Mouse (Mus musculus): Measurements from ENCODE around the gene Sorcs3. TPM values are rescaled to one million over a fixed set of nuclear protein-coding genes. Genes with fewer than 3 reads are reported as not detected.

The Sorcs3 gene
- polyA plus RNA-seq, 1 experiment from 2014 or later: 5.9 TPM

DNA sequence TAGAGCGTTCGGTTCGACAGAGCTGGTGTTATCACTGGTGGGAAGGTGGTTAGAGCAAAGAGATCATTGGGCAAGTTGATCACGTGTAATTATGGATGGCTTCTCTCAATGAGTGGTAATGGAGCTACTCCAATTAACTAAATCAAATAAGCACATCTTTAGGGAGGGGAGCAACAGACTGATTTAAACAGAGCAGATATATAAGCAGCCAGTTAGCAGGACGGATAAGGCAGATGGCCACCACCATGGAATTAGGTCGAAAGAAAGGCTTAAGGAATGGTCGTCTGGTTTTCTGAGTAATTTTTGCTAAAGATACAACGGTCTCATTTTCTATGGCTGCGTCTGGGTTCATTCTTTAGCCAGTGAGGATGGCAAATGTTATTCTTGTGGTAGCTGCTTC lies 549.3 kb downstream of the Sorcs3 start:
- WGBS: 83% methylated on average over 9 of the region's 9 CpGs

DNA sequence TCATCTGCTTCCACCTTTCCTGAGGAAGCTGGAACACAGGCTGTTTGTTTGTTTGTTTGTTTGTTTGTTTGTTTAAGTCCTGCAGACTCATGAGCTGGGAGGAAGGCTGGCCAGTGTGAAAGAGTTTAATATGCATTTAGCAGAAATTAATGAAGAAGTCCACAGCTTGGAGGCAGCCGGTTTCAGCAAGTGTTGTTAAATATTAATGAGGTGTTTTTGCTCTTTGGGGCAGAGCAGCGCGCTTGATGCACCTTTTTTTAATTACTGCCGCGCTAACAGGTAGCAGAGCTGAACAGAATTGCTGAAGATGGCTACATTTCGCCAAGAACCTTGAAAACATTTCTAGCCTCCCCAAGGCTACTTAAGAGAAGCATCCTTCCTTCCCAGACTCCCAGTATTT lies 551.0 kb downstream of the Sorcs3 start:
- no peak overlapping the region for H3K4me3 ChIP-seq (ENCODE audit: low read depth, low read length)
- no peak overlapping the region for H3K4me2 ChIP-seq (ENCODE audit: low read depth)
- H3K4me1 ChIP-seq (ENCODE audit: control insufficient read depth, insufficient read depth, low read length): no peaks in the 10 kb centered on the region
- WGBS: 84% methylated on average over 6 of the region's 6 CpGs
- H3K27ac ChIP-seq (ENCODE audit: low read depth, low read length): no peak overlapping the region
- H3K27me3 ChIP-seq (ENCODE audit: control insufficient read depth, insufficient read depth, low read length): no peaks in the 10 kb centered on the region
- H3K9me3 ChIP-seq (ENCODE audit: control insufficient read depth, low read length): no peaks in the 10 kb centered on the region
- ATAC-seq (ENCODE audit: insufficient read depth, low FRiP score, low TSS enrichment) (no peak), DNase-seq (ENCODE audit: low spot score) (no peak)
- H3K9ac ChIP-seq (ENCODE audit: low read length): no peak overlapping the region
- H3K36me3 ChIP-seq (ENCODE audit: control insufficient read depth, insufficient read depth, low read length): no peaks in the 10 kb centered on the region

More for the DNA sequence above, 549.3 kb downstream of the Sorcs3 start:
- no peaks in the 10 kb centered on the region for H3K4me1 ChIP-seq (ENCODE audit: control insufficient read depth, insufficient read depth, low read length)
- H3K4me2 ChIP-seq (ENCODE audit: low read depth): no peak overlapping the region
- no peaks in the 10 kb centered on the region for H3K9me3 ChIP-seq (ENCODE audit: control insufficient read depth, low read length)
- no peak overlapping the region for H3K27ac ChIP-seq (ENCODE audit: low read depth, low read length)
- no peak overlapping the region for H3K4me3 ChIP-seq (ENCODE audit: low read depth, low read length)
- no peaks in the 10 kb centered on the region for H3K27me3 ChIP-seq (ENCODE audit: control insufficient read depth, insufficient read depth, low read length)
- ATAC-seq (ENCODE audit: insufficient read depth, low FRiP score, low TSS enrichment) (no peak), DNase-seq (ENCODE audit: low spot score) (no peak)
- no peak overlapping the region for H3K9ac ChIP-seq (ENCODE audit: low read length)
- no peaks in the 10 kb centered on the region for H3K36me3 ChIP-seq (ENCODE audit: control insufficient read depth, insufficient read depth, low read length)

DNA sequence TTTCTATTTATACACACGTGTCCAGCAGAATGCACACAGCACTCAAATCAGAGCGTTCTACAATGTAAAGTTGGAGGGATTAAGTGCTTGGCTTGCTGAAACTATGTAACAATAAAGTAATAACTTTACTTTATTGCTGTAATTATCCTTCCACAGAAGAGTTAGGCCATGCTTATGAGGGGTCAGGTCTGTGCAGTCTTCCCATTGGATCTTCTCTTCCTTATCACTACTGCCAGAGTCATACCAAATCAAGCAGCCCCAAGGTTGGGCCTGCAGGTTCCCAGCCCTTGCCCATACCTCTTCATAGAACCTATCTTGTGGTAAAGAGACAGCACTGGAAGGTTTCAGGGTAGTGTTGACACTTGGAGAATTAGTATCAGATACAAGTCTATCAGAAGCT lies 560.7 kb downstream of the Sorcs3 start:
- DNase-seq (ENCODE audit: low spot score): no peak

DNA sequence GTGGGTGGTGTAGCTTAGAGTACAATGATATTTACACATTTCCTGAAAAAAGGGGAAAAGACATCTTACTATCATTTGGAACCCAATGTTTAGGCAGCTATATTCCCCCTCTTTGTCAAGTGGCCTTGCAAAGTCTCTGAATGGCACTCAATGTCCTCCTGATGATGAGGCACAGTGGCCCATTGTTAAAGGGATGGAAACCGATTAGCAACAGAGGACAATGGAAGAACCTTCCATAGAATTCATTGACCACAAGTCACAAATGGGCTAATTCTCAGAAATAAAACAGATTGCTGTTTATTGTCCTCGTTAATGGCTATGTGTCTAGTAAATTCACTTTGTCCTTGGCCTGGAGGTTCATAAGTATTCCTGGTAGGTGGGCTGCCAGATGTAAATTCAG lies 565.7 kb downstream of the Sorcs3 start:
- H3K36me3 ChIP-seq (ENCODE audit: control insufficient read depth, insufficient read depth, low read length): no peaks in the 10 kb centered on the region
- DNase-seq (ENCODE audit: low spot score): no peak

More for the DNA sequence above, 560.7 kb downstream of the Sorcs3 start:
- H3K36me3 ChIP-seq (ENCODE audit: control insufficient read depth, insufficient read depth, low read length): no peaks in the 10 kb centered on the region
- no peak overlapping the region for H3K4me2 ChIP-seq (ENCODE audit: low read depth)
- H3K9me3 ChIP-seq (ENCODE audit: control insufficient read depth, low read length): no peaks in the 10 kb centered on the region
- H3K9ac ChIP-seq (ENCODE audit: low read length): no peak overlapping the region
- WGBS: 93% methylated on average over 2 of the region's 2 CpGs
- no peak overlapping the region for H3K27ac ChIP-seq (ENCODE audit: low read depth, low read length)
- H3K27me3 ChIP-seq (ENCODE audit: control insufficient read depth, insufficient read depth, low read length): no peaks in the 10 kb centered on the region
- no peak for ATAC-seq (ENCODE audit: insufficient read depth, low FRiP score, low TSS enrichment)
- H3K4me1 ChIP-seq (ENCODE audit: control insufficient read depth, insufficient read depth, low read length): no peaks in the 10 kb centered on the region
- no peak overlapping the region for H3K4me3 ChIP-seq (ENCODE audit: low read depth, low read length)

DNA sequence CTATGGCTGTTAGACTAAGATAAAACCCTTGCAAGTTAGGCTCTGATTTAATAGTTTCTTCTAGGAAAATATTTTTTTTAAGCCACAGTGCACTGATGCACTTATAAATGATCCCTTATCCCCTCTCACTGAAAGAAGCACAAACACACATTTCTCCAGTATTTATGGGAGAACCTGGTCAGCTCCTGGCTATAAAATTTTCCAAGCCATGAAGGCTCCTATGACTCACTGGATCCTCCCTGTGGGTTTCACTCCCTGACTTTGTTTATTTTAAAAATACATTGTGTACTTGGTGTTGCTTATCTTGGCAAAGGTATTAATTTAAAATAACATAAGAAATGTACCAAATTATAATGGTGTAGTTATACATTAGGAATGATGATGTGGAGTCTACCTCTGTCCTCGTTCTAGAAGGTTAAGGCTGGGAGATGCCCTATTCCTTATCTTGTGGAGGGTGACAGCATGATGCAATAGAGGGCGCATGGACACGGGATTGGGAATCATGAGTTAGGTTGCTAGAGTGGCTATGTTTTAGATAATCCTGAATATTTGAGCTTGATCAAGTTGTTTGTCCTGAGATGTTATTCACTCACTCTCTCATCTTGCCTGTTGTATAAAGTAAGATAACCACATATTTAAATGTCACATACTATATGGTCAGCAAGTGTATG lies 573.4 kb downstream of the Sorcs3 start:
- Histone ChIP-seq H3K9ac (ENCODE audit: low read length) (no peak overlapping the region), H3K9me3 (ENCODE audit: control insufficient read depth, low read length) (no peaks in the 10 kb centered on the region), H3K4me3 (ENCODE audit: low read depth, low read length) (no peak overlapping the region), H3K4me1 (ENCODE audit: control insufficient read depth, insufficient read depth, low read length) (no peaks in the 10 kb centered on the region), H3K27ac (ENCODE audit: low read depth, low read length) (no peak overlapping the region), H3K36me3 (ENCODE audit: control insufficient read depth, insufficient read depth, low read length) (no peaks in the 10 kb centered on the region), H3K4me2 (ENCODE audit: low read depth) (no peak overlapping the region), H3K27me3 (ENCODE audit: control insufficient read depth, insufficient read depth, low read length) (no peaks in the 10 kb centered on the region)
- DNase-seq (ENCODE audit: low spot score) (no peak), ATAC-seq (ENCODE audit: insufficient read depth, low FRiP score, low TSS enrichment) (no peak)
- 94% methylated on average over 3 of the region's 3 CpGs for WGBS

More for the DNA sequence above, 565.7 kb downstream of the Sorcs3 start:
- Histone ChIP-seq H3K4me1 (ENCODE audit: control insufficient read depth, insufficient read depth, low read length) (no peaks in the 10 kb centered on the region), H3K4me2 (ENCODE audit: low read depth) (no peak overlapping the region), H3K4me3 (ENCODE audit: low read depth, low read length) (no peak overlapping the region), H3K27me3 (ENCODE audit: control insufficient read depth, insufficient read depth, low read length) (no peaks in the 10 kb centered on the region), H3K27ac (ENCODE audit: low read depth, low read length) (no peak overlapping the region), H3K9me3 (ENCODE audit: control insufficient read depth, low read length) (no peaks in the 10 kb centered on the region), H3K9ac (ENCODE audit: low read length) (no peak overlapping the region)
- no peak for ATAC-seq (ENCODE audit: insufficient read depth, low FRiP score, low TSS enrichment)
- WGBS: 36% methylated on average over 2 of the region's 2 CpGs

DNA sequence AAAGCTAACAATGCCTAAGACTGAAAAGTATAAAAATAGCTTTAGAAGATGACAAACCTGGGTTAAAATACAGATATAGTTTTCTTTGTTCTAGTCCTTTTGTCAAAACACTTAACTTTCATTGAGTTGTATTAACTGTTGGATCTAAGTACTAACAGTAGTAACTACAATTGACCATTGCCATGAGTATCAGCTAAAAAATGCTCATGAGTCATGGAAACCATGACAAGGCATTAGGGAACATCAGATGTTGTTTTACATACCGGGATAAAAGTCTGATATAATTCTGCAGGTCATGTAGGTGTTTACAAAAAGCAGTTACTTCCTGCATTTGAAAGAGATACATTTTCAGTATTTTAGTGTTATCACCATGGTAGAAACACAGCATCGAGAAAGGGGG lies 575.0 kb downstream of the Sorcs3 start:
- H3K4me3 ChIP-seq (ENCODE audit: low read depth, low read length): no peak overlapping the region
- no peaks in the 10 kb centered on the region for H3K27me3 ChIP-seq (ENCODE audit: control insufficient read depth, insufficient read depth, low read length)
- no peaks in the 10 kb centered on the region for H3K9me3 ChIP-seq (ENCODE audit: control insufficient read depth, low read length)
- WGBS: 92% methylated on average over 2 of the region's 2 CpGs
- DNase-seq (ENCODE audit: low spot score) (no peak), ATAC-seq (ENCODE audit: insufficient read depth, low FRiP score, low TSS enrichment) (no peak)
- no peaks in the 10 kb centered on the region for H3K36me3 ChIP-seq (ENCODE audit: control insufficient read depth, insufficient read depth, low read length)
- H3K9ac ChIP-seq (ENCODE audit: low read length): no peak overlapping the region
- H3K4me1 ChIP-seq (ENCODE audit: control insufficient read depth, insufficient read depth, low read length): no peaks in the 10 kb centered on the region
- H3K4me2 ChIP-seq (ENCODE audit: low read depth): no peak overlapping the region
- no peak overlapping the region for H3K27ac ChIP-seq (ENCODE audit: low read depth, low read length)

DNA sequence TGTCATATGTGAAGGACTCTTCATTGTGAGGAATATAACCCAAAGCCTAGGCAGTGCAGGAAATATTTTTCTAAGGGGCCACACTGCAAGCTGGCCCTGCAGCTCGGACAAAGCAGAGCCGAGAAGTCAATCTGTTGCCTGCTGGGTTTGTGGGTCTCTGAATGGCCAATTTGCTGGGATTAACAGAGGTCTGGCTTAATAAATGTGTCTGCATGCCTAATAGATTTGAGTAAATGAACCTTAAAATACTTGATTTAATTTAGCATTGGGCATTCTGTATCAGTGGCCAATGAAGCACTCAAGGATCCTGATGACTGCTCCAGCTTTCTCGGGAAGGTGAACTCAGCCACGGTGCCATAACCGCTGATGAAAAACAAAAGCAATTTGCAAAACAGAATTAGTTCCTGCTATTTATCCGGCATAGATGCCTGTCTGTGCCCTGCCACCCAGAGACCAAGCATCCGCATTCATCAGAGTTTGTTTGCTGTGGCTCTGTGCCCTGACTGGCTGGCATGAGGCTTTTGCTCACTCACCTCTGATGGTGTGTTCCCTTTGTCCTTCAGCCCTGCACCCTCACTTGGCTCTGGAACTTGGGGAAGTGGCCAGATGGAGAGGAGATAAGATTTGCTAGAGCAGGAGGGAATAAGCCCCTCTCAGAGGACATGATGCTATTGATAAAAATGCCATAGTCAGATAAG lies 576.3 kb downstream of the Sorcs3 start:
- H3K4me3 ChIP-seq (ENCODE audit: low read depth, low read length): no peak overlapping the region
- no peaks in the 10 kb centered on the region for H3K9me3 ChIP-seq (ENCODE audit: control insufficient read depth, low read length)
- no peak for ATAC-seq (ENCODE audit: insufficient read depth, low FRiP score, low TSS enrichment)
- no peak overlapping the region for H3K4me2 ChIP-seq (ENCODE audit: low read depth)
- DNase-seq (ENCODE audit: low spot score): peak; percentile 21
- no peaks in the 10 kb centered on the region for H3K4me1 ChIP-seq (ENCODE audit: control insufficient read depth, insufficient read depth, low read length)
- H3K27me3 ChIP-seq (ENCODE audit: control insufficient read depth, insufficient read depth, low read length): no peaks in the 10 kb centered on the region
- H3K9ac ChIP-seq (ENCODE audit: low read length): no peak overlapping the region
- 65% methylated on average over 7 of the region's 7 CpGs for WGBS
- no peaks in the 10 kb centered on the region for H3K36me3 ChIP-seq (ENCODE audit: control insufficient read depth, insufficient read depth, low read length)
- no peak overlapping the region for H3K27ac ChIP-seq (ENCODE audit: low read depth, low read length)

DNA sequence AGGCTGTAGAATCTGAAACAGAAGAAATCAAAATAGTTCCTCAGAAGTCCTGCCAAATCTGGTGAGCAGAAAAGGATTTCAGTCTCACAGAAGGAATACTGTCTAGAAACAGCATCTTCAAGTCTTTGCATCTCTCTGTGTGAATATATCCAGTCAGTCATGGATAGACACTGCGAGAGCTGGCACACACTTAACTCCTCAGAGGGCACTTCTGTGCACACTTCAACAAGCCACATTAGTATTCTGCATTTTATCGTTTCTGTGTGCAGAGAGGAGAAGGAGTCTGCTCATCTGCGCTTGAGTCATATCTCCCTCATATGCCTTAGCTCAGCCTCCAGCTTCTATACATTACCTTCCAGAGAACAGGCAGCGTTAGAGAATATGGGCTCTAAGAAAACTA lies 581.4 kb downstream of the Sorcs3 start:
- 90% methylated on average over 4 of the region's 4 CpGs for WGBS
- Histone ChIP-seq H3K4me3 (ENCODE audit: low read depth, low read length) (no peak overlapping the region), H3K4me2 (ENCODE audit: low read depth) (no peak overlapping the region), H3K4me1 (ENCODE audit: control insufficient read depth, insufficient read depth, low read length) (no peaks in the 10 kb centered on the region), H3K9ac (ENCODE audit: low read length) (no peak overlapping the region), H3K27me3 (ENCODE audit: control insufficient read depth, insufficient read depth, low read length) (no peaks in the 10 kb centered on the region), H3K27ac (ENCODE audit: low read depth, low read length) (no peak overlapping the region), H3K9me3 (ENCODE audit: control insufficient read depth, low read length) (no peaks in the 10 kb centered on the region), H3K36me3 (ENCODE audit: control insufficient read depth, insufficient read depth, low read length) (no peaks in the 10 kb centered on the region)
- DNase-seq (ENCODE audit: low spot score) (no peak), ATAC-seq (ENCODE audit: insufficient read depth, low FRiP score, low TSS enrichment) (no peak)

DNA sequence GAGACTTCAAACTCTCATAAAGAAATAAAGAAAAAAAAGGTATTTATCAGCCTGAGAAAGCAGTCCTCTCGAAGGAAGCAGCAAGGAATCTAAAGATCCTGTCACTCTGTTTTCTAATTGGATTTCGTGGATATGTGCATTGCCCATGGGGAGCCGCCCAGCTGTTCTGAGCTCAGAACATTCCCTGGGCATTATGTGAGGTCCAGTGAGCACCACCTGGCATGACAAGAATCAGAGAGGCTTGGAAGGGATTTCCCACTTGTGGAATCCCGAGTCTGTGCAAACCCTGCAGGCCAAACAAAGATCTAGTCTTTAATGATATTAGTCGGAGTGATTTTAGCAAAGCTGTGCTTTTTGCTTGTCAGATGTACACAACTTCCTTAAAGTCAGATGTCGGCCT lies 598.7 kb downstream of the Sorcs3 start:
- 64% methylated on average over 6 of the region's 6 CpGs for WGBS
- H3K36me3 ChIP-seq (ENCODE audit: control insufficient read depth, insufficient read depth, low read length): no peaks in the 10 kb centered on the region
- H3K27me3 ChIP-seq (ENCODE audit: control insufficient read depth, insufficient read depth, low read length): no peaks in the 10 kb centered on the region
- no peak overlapping the region for H3K9ac ChIP-seq (ENCODE audit: low read length)
- H3K9me3 ChIP-seq (ENCODE audit: control insufficient read depth, low read length): no peaks in the 10 kb centered on the region
- no peaks in the 10 kb centered on the region for H3K4me1 ChIP-seq (ENCODE audit: control insufficient read depth, insufficient read depth, low read length)
- no peak overlapping the region for H3K27ac ChIP-seq (ENCODE audit: low read depth, low read length)
- DNase-seq (ENCODE audit: low spot score) (no peak), ATAC-seq (ENCODE audit: insufficient read depth, low FRiP score, low TSS enrichment) (no peak)
- no peak overlapping the region for H3K4me2 ChIP-seq (ENCODE audit: low read depth)
- no peak overlapping the region for H3K4me3 ChIP-seq (ENCODE audit: low read depth, low read length)
